Mouse (Mus musculus) neural tube, embryonic 11.5 days (tissue): ENCODE measurements around the gene Lamc3. TPM values are rescaled to one million over a fixed set of nuclear protein-coding genes. Genes with fewer than 3 reads are reported as not detected.

ENCODE experiments used
- ATAC-seq: fragments of 200-750 bp; cut with Nextera tagmentation; 2 replicates; pipeline ENCODE4 v1.8.0; 2017; ENCODE audit warnings: moderate number of reproducible peaks, mild to moderate bottlenecking, moderate TSS enrichment, moderate library complexity; ENCODE audit not compliant: insufficient read depth, low FRiP score, low TSS enrichment
- DNase-seq: peaks from one replicate; pipeline ENCODE4 v3.0.0-alpha.2; 2015; ENCODE audit warnings: low spot score
- H3K27ac ChIP-seq: fragments of 300-500 bp; sonication (generic); 2 replicates; pipeline ENCODE4 v1.5.1; 2014; ENCODE audit warnings: low read depth, mild to moderate bottlenecking, low read length
- H3K27me3 ChIP-seq: fragments of 300-500 bp; sonication (generic); 2 replicates; pipeline ENCODE4 v1.6.1; 2014; ENCODE audit warnings: mild to moderate bottlenecking, low read length, mixed read lengths; ENCODE audit not compliant: control insufficient read depth, insufficient read depth
- H3K36me3 ChIP-seq: fragments of 300-500 bp; sonication (generic); 2 replicates; pipeline ENCODE4 v1.6.1; 2014; ENCODE audit warnings: mild to moderate bottlenecking, low read length, moderate library complexity, mixed read lengths; ENCODE audit not compliant: control insufficient read depth, insufficient read depth
- H3K4me1 ChIP-seq: fragments of 300-500 bp; sonication (generic); 2 replicates; pipeline ENCODE4 v1.6.1; 2014; ENCODE audit warnings: low read length, mixed read lengths; ENCODE audit not compliant: control insufficient read depth, insufficient read depth
- H3K4me2 ChIP-seq: fragments of 300-500 bp; sonication (generic); 2 replicates; pipeline ENCODE4 v1.6.1; 2014; ENCODE audit warnings: low read depth, mild to moderate bottlenecking, moderate library complexity
- H3K4me3 ChIP-seq: fragments of 300-500 bp; sonication (generic); 2 replicates; pipeline ENCODE4 v1.5.1; 2014; ENCODE audit warnings: low read depth, low read length
- H3K9ac ChIP-seq: fragments of 300-500 bp; sonication (generic); 2 replicates; pipeline ENCODE4 v1.6.1; 2014; ENCODE audit warnings: mild to moderate bottlenecking, low read length
- H3K9me3 ChIP-seq: fragments of 300-500 bp; sonication (generic); 2 replicates; pipeline ENCODE4 v1.6.1; 2016; ENCODE audit warnings: low read length; ENCODE audit not compliant: control insufficient read depth
- WGBS: fragments of 180-500 bp; shearing (Covaris S2); extraction: QIAGEN DNeasy Blood & Tissue Kit; methylation state at CpG from one replicate; pipeline ENCODE4 v1.1.7; 2014; 5-methylcytosine and 5-hydroxymethylcytosine counted together
- polyA plus RNA-seq: library from polyadenylated mRNA; unstranded; fragments of >200 nt; fragmentation: Nextera tagmentation; extraction: Ambion mirVana; gene quantifications from 2 replicates; pipeline ENCODE4 v1.2.1, GENCODE M21; 2014

The Lamc3 gene
- polyA plus RNA-seq, 1 experiment from 2014 or later, result 8.1 TPM

DNA sequence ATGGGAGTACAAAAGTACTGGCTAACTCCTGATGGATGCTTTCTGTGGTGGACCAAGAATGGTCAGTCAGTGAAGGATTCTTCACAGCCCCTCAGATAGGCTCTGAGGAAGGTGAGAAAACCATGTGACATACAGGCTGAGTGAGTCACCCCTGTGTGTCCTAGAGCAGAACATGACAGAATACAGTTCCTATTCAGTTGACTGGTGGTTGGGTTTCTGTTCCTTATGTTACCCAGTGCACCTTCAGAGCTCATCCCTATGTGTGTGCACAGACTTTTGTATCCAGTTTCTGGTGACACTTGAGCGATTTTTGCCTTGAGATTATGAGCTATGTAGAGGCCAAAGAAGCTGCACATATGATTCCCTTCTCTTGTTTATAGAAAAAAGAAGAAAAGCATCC, 100.7 kb downstream of the Lamc3 start:
- ATAC-seq, result no peak
- Histone ChIP-seq H3K9ac (no peak overlapping the region), H3K4me3 (no peak overlapping the region), H3K4me2 (no peak overlapping the region), H3K27me3 (no peaks in the 10 kb centered on the region), H3K4me1 (no peaks in the 10 kb centered on the region), H3K27ac (no peak overlapping the region), H3K36me3 (peaks cover 29% of the 10 kb centered on the region), H3K9me3 (no peaks in the 10 kb centered on the region)
- no peak for DNase-seq
- WGBS, result 88% methylated on average over 1 of the region's 1 CpGs

DNA sequence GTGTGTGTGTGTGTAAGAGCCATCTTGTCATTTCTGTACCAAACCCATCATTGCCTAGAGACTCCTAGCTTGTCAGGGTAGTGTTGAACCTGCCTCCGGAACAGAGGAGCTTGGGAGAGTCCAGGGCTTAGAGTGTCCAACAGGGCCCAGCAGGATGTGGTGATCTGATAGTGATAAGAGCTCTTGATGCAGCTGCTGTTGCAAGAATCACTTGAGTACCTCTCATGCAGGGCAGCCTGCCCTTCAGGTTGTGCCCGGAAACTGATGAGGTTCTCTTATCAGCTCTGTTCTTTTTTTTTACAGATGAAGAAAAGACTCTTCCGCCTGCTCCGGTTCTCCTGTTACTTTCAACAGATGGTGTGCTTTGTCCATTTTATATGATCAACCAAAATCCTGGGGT, 103.9 kb downstream of the Lamc3 start:
- H3K9ac ChIP-seq, result no peak overlapping the region
- H3K27me3 ChIP-seq, result no peaks in the 10 kb centered on the region
- ATAC-seq (no peak), DNase-seq (no peak)
- H3K36me3 ChIP-seq, result peaks cover 27% of the 10 kb centered on the region
- H3K4me3 ChIP-seq, result no peak overlapping the region
- no peaks in the 10 kb centered on the region for H3K4me1 ChIP-seq
- WGBS, result 97% methylated on average over 4 of the region's 4 CpGs
- no peak overlapping the region for H3K4me2 ChIP-seq
- H3K27ac ChIP-seq, result no peak overlapping the region
- no peaks in the 10 kb centered on the region for H3K9me3 ChIP-seq

DNA sequence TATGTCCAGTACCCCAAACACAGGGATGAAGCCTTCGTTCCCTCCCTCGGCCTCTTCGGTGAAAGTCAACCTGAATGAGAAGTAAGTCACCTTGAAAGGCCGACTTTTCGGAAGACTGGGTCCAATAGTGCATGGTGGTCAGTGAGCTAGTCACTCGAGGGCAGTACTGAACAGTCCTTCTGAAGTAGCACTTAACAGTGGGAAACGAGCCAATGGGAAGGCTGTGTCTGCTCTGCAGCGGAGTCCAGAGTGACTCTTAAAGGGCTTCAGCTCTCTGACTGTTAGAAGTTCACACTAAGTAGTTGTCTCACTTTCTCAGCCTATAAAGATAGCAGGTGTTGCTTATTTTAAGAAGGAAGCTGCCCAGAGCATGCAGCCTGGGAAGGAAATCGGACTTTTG, 107.8 kb downstream of the Lamc3 start:
- H3K27me3 ChIP-seq, result no peaks in the 10 kb centered on the region
- H3K4me3 ChIP-seq, result no peak overlapping the region
- no peaks in the 10 kb centered on the region for H3K4me1 ChIP-seq
- ATAC-seq (no peak), DNase-seq (no peak)
- WGBS, result 94% methylated on average over 9 of the region's 9 CpGs
- no peaks in the 10 kb centered on the region for H3K9me3 ChIP-seq
- H3K4me2 ChIP-seq, result no peak overlapping the region
- H3K9ac ChIP-seq, result no peak overlapping the region
- H3K36me3 ChIP-seq, result peaks cover 34% of the 10 kb centered on the region
- H3K27ac ChIP-seq, result no peak overlapping the region

DNA sequence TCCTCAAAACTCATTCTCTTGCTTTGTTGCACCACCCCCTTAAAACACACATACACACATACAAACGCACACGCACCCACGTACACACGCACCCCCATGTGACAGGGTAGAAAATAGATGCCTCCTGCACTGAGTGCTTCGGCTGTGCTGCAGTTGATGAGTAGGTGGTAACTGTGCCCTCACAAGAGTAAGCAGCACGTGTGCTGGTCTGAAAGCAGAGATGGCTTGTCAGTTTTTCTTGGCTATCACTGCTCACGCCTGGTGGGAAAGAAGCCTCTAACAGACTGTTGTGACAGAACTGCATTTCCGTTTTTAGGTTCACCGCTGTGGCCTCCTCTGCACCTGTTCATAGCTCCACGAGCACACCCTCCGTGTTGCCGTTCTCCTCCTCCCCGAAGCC, 109.0 kb downstream of the Lamc3 start:
- peaks cover 27% of the 10 kb centered on the region for H3K36me3 ChIP-seq
- no peaks in the 10 kb centered on the region for H3K27me3 ChIP-seq
- DNase-seq (no peak), ATAC-seq (no peak)
- no peak overlapping the region for H3K4me2 ChIP-seq
- H3K4me1 ChIP-seq, result no peaks in the 10 kb centered on the region
- H3K9ac ChIP-seq, result no peak overlapping the region
- H3K27ac ChIP-seq, result no peak overlapping the region
- H3K4me3 ChIP-seq, result no peak overlapping the region
- H3K9me3 ChIP-seq, result no peaks in the 10 kb centered on the region
- 94% methylated on average over 13 of the region's 13 CpGs for WGBS

Other genes starting within 250 kb of the Lamc3 start
- 16.4 and 23.0 TPM in 2 replicates for gene Prdm12, start 247.3 kb upstream of the Lamc3 start, polyA plus RNA-seq
- gene Exosc2, start 216.6 kb upstream of the Lamc3 start, polyA plus RNA-seq, result 54.7 and 64.5 TPM in 2 replicates
- gene Abl1, start 198.9 kb upstream of the Lamc3 start, polyA plus RNA-seq, result 48.4 and 49.0 TPM in 2 replicates
- gene Qrfp, start 76.7 kb upstream of the Lamc3 start, polyA plus RNA-seq, result 0.09 and 0.31 TPM in 2 replicates
- 0.51 and 1.2 TPM in 2 replicates for gene Fibcd1, start 41.3 kb upstream of the Lamc3 start, polyA plus RNA-seq
- gene Aif1l, start 62.8 kb downstream of the Lamc3 start, polyA plus RNA-seq, result 53.5 and 60.3 TPM in 2 replicates
- gene Nup214, start 87.1 kb downstream of the Lamc3 start, polyA plus RNA-seq, result 71.2 and 72.7 TPM in 2 replicates
- gene Fam78a, start 197.6 kb downstream of the Lamc3 start, polyA plus RNA-seq, result 3.1 TPM in 2 replicates
- gene Plpp7, start 208.2 kb downstream of the Lamc3 start, polyA plus RNA-seq, result 8.9 and 9.3 TPM in 2 replicates